Mouse (Mus musculus) adrenal gland, adult 18-20 months (tissue): ENCODE measurements around the gene Cdh1. TPM values are rescaled to one million over a fixed set of nuclear protein-coding genes. Genes with fewer than 3 reads are reported as not detected.
A peak's percentile ranks its signal among the peaks of the same experiment; 100 is the strongest.

Experiments
- DNase-seq, 2 experiments: peaks; one replicate each; pipeline ENCODE4 v3.0.0; 2021 to 2022; ENCODE audit warnings: low spot score in 2 of 2
- total RNA-seq, 2 experiments: library from RNA; stranded (reverse); gene quantifications; 1 replicate in 1 of 2; 2 replicates in 1 of 2; pipeline ENCODE4 v1.2.3; 2021

The Cdh1 gene
- total RNA-seq, 2 experiments from 2014 or later, result 0.16 to 0.27 TPM

DNA sequence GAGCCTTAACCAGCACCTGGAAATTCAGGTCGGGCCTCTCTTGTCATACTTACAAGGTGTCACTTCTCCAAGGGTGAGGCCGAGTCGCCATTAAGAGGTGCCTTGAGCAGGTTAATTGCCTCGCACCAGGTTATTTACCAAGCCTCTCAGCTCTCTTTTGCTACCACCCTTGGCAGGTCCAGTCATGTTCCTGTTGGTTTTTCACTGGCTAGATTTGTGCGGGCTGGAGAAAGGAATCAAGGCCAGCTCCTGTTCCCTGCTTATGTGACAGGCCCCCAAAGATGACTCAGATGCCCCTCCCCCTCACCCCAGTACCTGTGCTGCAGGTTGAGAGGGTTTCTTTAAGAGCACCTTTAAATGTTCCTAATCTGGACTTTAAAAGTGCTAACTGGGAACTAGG, 43.6 kb downstream of the Cdh1 start:
- no peak for DNase-seq

- DNase-seq, result peak; percentile 75 to 77
Observed at GRCm38 (mm10) chr8:106647387-106647786, 44.2 kb downstream of the Cdh1 start.

- DNase-seq, result no peak
Observed at GRCm38 (mm10) chr8:106648421-106648820, 45.3 kb downstream of the Cdh1 start.

DNA sequence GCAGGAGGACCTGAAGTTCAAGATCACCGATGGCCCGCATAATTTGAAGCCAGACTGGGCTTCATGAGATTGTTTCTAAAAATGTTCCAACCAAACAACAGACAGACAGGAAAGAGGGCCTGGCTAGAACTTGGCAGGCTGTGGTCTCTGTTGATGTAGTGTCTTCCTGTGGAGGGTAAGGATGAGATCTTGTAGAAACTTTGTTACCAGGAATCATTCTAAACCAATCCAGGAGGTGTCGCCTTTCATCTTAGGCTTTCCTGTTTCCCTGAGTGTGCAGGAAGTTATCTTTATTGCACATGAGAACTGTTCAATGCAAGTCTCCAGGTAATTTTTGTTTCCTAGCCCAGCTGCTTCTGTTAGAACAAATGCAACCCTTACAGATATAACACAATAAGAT, 48.8 kb downstream of the Cdh1 start:
- DNase-seq, result no peak

DNA sequence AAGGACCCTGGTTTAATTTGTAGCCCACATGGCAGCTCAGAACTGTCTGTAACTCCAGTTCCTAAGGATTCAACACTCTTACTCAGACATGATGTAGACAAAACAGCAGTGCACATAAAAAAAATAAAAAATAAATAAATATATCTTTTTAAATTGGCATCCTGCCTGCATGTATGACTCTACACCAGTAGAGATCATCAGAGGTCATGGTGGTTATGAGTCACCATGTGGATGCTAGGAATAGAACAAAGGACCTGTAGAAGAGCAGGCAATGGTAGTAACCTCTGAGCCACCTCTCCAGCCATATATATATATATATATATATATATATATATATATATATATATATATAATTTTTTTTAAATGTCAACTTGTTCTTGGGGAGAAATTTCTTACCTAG, 52.9 kb downstream of the Cdh1 start:
- no peak for DNase-seq

DNA sequence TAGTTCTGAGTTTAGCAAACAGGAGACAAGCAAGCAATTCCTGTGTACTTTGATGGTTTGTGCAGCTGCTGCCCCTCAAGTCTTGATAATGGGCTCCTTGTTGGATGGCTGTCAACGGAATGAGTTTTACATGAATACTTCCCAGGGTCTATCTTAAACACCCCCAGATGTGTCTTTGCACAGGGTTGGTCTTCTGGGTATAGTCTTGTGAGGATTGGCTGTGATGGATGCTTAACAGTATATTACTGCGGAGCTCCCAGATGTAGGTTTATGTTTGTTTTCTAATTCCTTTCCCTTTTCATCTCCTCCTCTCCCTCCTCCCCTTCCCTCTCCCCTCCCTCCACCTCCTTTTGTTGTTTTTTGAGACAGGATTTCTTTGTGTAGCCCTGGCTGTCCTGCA, 69.6 kb downstream of the Cdh1 start:
- no peak for DNase-seq

GRCm38 (mm10) chr8:106674318-106674717, 71.2 kb downstream of the Cdh1 start:
- DNase-seq, result no peak

GRCm38 (mm10) chr8:106674894-106675293, 71.7 kb downstream of the Cdh1 start:
- no peak for DNase-seq

DNA sequence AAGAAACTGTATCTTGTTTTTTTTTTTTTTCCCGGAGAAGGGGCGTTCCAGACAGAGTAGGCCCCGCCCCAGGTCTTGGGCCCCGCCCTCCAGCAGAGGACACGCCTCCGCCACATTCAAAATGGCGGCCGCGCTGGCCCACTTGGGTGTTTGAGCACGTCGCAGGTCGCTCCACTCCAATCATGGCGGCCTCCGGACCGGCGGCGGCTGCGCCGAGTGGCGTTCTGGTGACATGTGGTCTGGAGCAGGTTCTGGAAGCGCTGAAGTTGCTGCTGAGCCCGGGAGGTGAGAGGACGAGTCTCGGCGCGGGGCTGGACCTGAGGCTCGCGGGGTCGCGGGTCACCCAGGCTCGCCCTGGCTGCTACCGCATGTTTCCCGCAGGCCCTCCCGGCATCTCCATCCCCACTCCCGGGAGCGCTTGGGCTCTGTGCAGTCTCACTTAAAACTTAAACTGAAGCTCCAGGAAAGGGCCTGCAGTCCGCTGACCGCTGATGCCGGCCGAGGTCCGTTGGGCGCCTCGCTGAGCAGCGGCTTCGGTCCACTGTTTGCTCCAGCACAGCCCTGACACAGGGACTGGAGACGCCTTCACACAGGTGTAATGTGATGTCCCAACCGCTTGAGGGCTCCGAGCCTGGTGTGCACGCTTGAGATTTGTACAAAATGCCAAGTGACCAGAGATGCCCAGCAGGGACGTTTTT, 80.0 kb downstream of the Cdh1 start, which contains the start of gene Tango6:
Gene Tango6 (plus strand): TSS at position 98 of the 698 bp plus-strand sequence.
- peak; percentile 92 for DNase-seq

DNA sequence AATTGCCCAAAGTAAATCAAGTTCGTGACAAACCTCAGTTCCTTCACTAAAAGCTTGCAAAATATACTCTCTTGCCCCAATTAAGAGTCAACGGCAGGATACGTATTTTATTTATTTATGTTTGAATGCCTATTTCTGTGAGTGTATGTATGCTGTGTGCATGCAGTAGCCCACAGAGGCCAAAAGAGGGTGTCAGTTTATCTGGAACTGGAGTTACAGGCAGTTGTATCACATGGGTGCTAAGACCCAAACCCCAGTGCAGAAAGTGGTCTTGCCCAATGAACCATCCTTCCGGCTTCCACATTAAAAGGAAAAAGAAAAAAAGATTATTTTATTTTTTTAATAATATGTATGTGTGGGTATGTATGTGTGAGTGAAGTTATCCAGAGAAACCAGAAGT, 81.2 kb downstream of the Cdh1 start:
- no peak for DNase-seq

GRCm38 (mm10) chr8:106687479-106687878, 84.3 kb downstream of the Cdh1 start:
- DNase-seq, result no peak

- no peak for DNase-seq
Observed at GRCm38 (mm10) chr8:106697748-106698248, 94.6 kb downstream of the Cdh1 start.

DNA sequence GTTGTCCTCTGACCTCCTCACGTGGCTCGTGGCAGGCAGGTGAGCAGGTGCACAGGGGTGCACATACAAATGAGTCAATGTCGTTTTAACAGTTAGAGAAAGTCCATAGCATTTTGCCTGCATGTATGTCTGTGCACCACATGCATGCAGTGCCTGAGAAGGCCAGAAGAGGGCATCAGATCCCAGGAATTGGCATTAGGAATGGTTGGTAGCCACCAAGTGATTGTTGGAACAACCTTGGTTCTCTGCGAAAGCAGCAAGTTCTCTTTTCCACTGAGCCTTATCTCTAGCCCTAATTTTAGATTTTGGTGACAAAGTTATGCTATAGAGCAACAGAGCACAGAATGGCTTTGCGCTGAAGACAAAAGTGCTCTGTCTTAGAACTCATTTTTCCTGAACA, 96.4 kb downstream of the Cdh1 start:
- peak; percentile 58 to 73 for DNase-seq

DNA sequence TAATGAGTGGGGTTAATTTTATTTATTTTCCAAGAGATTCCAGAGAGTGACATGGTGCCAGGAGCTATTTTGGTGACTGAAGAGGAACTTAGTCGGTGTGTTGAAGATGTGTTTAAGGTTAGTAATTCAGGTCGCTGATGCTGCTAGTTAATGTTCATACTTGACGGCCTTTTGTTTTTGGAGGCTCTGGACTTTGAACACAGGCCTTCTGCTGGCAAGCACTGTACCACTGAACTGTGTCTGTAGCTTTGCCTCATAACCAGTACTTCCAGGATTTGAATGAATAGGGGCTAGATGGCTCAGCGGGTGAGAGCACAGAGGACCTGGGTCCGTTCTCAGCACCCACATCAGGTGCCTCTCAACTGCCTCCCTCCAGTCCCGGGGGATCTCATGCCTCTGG, 97.0 kb downstream of the Cdh1 start:
- DNase-seq, result no peak

GRCm38 (mm10) chr8:106701360-106701759, 98.2 kb downstream of the Cdh1 start:
- DNase-seq, result no peak

- DNase-seq, result no peak
Observed at GRCm38 (mm10) chr8:106704199-106704900, 101.2 kb downstream of the Cdh1 start.

GRCm38 (mm10) chr8:106704901-106705321, 101.8 kb downstream of the Cdh1 start:
- no peak for DNase-seq

- DNase-seq, result no peak
Observed at GRCm38 (mm10) chr8:106706194-106706593, 103.0 kb downstream of the Cdh1 start.

DNA sequence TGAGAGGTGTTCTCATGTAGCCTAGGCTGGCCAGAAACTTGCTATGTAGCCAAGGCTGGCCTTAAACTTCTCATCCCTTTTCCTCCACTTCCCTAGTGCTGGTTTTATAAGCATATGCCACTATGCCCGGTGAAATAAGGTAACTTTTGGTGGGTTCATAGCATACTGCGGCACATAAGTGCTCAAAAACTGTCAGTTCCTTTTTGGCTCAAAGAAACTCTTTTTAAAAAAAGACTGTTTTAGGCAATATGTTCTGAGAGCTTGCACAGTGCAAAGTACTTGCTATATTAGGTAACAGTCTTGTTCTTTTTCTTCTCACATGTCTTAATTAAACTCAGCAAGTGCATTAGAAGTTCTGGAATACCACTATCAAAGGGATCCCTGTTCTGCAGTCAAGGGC, 106.9 kb downstream of the Cdh1 start:
- no peak for DNase-seq

DNA sequence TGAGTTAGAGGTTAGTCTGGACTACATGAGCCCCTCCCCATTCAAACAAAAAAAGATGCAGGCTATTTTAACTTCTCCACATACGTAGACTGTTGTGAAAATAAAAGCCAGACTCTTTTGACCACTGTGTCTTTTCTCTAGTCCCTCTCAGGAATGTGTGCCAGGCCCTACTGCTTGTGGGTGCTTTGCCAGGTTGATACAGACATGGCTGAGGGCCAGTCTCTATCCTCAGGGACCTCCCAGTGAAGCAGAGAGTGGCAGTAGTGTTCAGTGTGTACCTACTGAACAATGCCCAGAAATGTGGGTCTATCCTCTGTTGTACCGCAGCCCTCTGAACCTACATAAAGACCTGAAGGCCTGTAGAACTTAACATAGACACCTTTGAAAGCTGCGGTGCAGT, 109.3 kb downstream of the Cdh1 start:
- DNase-seq, result no peak

DNA sequence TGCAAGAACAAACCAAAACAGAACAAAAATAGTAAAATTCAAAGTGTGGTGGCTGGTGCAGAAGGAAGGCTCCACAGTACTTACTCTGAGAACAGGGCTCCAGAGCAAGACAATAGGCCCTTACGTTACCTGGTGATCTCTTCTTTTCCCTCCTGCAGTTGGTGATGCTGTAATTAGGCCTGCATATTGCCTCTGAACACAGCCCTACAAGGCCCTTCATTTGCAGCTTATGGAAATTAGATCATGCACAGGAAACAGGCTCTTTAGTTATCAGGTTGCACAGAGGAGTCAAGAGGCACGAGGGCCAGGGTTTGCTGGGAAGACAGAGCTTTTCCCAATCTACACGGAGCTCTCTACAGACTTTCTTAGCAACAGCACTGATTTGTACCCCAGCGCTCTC, 111.1 kb downstream of the Cdh1 start:
- no peak for DNase-seq

DNA sequence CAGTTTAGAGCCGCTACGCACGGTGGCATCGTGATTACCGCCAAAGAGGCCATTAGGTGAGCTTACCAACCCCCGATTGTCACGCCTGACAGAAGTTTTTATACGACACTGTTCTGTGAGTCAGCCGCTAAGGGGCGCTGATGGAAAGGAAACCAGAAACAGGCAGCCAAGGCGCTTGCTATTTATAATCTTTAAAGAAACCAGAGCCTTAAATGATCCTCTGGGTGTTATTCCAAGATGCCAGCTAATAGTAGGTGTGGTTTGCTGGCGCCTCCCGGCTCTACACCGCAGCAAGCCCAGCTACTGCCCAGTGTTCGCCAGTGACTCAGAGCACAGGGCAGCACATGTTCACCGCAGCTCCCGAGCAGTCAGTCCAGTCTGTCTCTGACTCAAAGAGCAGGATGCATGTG, 114.9 kb downstream of the Cdh1 start:
- peak; percentile 75 to 80 for DNase-seq
